Mouse (Mus musculus): Measurements from ENCODE around the gene Pan2. TPM values are rescaled to one million over a fixed set of nuclear protein-coding genes. Genes with fewer than 3 reads are reported as not detected.

Pan2 gene
- 10 to 100 TPM; 41.8 to 43.8 TPM for total RNA-seq (2023)

DNA sequence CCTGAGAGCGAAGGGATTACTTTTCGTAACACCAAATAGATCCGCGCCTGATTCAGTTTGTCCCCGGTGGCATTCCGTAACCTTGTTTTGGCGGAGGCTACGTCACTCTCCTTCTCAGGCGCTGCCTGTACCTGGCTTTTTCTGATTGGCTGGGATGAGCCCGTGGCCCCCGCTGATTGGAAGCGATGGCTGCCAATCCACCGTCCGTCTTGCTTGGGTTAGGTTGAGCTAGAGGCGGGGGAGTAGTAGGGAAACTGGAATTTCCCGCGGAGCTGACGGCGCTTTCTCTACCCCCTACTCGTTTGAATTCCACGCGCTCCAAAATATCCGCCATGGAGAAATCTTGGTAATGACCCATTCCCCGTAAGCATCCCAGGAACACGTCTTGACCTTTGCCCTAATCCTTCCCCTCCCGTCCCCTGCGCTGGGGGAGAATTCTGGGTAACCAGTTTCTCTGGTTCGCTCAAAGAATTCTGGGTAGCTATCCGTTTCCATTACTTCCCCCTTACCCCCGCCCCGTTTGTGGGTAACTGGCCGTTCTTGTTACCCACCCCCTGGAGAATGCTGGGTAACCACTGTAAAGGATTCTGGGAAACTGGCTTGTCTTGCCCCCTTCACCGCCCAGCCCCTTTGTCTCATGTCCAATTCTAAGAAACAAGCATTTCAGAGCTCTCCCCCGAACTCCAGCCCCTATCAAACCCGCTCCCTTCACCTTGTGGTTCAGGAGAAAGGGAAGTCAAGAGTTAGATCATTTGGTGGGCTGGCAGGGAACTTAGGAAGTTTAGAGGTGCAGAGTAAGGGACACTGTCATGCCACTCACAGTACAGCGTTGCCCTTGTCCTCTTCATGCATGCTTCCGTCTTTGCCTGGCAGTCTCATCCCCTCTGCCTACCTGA lies at the start of gene Pan2:
TSS of gene Pan2 (plus strand) at position 210 of the 896 bp plus-strand sequence.

GRCm38 (mm10) chr10:128253677-128254255 lies 49.4 kb upstream of the Pan2 start, which contains the start of gene Apon:
Gene Apon, plus strand, starts transcription at chr10:128254096.

DNA sequence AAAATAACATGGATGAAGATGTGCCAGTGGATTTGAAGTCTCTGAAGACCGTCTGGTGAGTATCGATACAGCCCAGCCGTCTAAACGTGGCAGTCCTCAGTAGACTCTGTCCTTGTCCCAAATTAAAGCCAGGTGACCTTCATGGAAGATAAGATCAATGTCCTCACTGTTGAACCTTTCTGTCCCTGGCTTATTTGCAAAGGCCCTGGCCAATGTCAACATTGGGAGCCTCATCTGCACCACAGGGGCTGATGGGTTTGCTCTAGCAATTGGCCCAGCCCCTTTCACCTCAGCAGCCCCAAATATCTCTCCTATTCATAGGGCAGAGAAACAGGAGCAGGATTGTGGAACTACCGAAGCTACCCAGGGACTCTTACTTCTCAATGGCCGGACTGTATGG lies 34.8 kb upstream of the Pan2 start, which contains the start of gene Apof:
TSS of gene Apof (plus strand) at position 301 of the 400 bp plus-strand sequence.

GRCm38 (mm10) chr10:128270287-128270841 lies 32.8 kb upstream of the Pan2 start, which contains the start of gene Stat2:
Gene Stat2, plus strand, starts transcription at chr10:128270559.

GRCm38 (mm10) chr10:128298702-128299171 lies 4.4 kb upstream of the Pan2 start, which contains the start of gene Il23a:
Gene Il23a, minus strand, starts transcription at chr10:128298752.

GRCm38 (mm10) chr10:128322141-128323108 lies 19.3 kb downstream of the Pan2 start, which contains the start of gene Cnpy2:
Gene Cnpy2, plus strand, starts transcription at chr10:128322459.

DNA sequence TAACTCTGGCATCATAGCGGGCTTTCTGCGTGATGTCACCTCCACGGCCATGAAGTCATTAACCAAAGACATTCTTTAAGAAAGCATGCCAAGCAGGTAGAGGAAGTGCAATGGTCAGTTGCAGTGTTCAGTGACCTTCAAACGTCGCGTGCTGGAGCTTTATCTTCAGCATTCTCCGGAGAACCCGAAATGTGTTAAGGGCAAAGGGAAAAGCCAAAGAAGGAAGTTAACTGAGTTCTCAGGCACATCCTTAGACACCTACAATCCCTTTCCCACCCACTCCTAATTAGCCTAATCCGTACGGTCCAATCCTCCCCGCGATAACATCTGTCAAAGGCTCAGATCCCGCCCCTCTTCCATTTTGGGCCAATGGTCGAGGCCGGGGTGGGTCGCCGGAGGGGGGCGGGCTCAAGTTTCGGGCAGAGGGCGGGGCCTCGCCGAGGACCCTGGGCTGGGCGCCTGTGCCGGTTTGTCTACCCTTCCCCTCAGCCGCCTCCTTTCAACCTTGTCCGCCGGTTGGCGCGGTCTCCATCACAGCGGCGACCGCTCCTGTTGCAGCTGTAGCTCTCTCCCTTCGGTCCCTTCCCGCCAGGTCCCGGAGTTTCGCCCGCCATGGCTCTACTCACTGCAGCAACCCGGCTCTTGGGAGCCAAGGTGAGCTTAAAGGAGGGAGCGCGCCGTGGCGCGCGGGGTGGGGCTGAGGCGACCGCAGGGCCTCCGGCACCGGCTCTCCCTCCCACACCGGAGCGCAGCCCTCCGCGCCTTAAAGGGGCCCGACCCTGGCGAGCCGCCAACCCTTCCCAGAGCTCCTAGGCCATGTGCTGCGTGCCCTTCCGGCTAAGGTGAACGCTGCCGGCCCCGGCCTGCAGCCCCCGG lies 34.4 kb downstream of the Pan2 start, which contains the start of gene Cs:
TSS of gene Cs (plus strand) at position 429 of the 876 bp plus-strand sequence.

DNA sequence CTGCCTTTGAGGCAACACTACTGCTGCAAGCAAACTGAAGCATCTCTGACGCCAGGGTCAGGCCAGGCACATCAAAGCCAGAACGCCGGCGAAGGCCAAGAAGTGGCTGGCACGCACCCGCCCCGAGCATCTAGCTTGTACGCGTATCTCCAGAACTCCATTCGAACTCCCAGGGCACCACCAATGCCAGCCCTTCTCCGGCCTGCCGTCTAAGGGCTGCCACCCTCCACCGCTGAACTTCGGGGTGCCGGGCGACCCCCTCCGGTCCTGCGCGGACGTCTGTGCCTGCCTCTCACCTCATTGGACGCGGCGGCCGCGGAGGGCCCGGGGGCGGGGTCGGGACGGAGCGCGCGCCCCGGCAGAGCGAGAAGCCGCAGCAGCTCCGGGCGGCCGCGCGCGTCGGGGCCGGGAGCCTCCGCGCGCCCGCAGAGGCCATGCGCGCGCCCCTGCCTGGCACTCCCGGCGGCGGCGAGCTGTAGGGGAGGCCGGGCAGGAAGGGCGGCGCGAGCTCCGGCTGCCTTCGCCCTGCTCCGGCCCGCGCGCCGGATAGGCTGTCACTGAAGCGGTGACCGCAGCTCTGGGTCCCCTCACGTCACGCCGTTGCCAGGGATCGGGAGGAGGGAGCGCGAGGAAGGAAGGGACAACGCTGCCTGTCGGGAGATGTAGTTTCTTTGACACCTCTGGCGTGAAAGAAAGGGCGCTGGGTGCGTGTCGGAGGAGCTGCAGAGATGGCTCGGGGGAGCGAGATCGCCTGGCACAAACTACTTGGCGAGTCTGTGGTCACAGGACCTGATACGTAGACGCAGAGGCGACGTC lies 65.5 kb downstream of the Pan2 start, which contains the start of gene Coq10a:
TSS of gene Coq10a (minus strand) at position 596 of the 816 bp plus-strand sequence.

Other genes with a start within 250 kb of the Pan2 start
- 100 to 1,000 TPM; 121 to 145 TPM for gene Ptges3, start 244.4 kb upstream of the Pan2 start, total RNA-seq (2023)
- gene Atp5b, start 220.1 kb upstream of the Pan2 start, total RNA-seq (2023), result 100 to 1,000 TPM; 664 to 698 TPM
- gene Baz2a, start 211.8 kb upstream of the Pan2 start, total RNA-seq (2023), result 100 to 1,000 TPM; 118 to 120 TPM
- 10 to 100 TPM; 46.4 to 46.7 TPM for gene Rbms2, start 123.0 kb upstream of the Pan2 start, total RNA-seq (2023)
- under 1 TPM; 0.26 to 0.98 TPM for gene Gls2, start 108.9 kb upstream of the Pan2 start, total RNA-seq (2023)
- 10 to 100 TPM; 15.4 to 20.8 TPM for gene Spryd4, start 91.5 kb upstream of the Pan2 start, total RNA-seq (2023)
- not detected for gene Mip, start 77.5 kb upstream of the Pan2 start, total RNA-seq (2023)
- 10 to 100 TPM; 35.2 to 44.7 TPM for gene Timeless, start 71.3 kb upstream of the Pan2 start, total RNA-seq (2023)
- not detected for gene Apon, start 49.2 kb upstream of the Pan2 start, total RNA-seq (2023)
- gene Apof, start 34.7 kb upstream of the Pan2 start, total RNA-seq (2023), result not detected
- 10 to 100 TPM; 64.1 to 66.5 TPM for gene Stat2, start 32.8 kb upstream of the Pan2 start, total RNA-seq (2023)
- not detected for gene Il23a, start 4.6 kb upstream of the Pan2 start, total RNA-seq (2023)
- 10 to 100 TPM; 24.5 to 37.2 TPM for gene Cnpy2, start 19.1 kb downstream of the Pan2 start, total RNA-seq (2023)
- 10 to 100 TPM; 90.5 to 96.7 TPM for gene Cs, start 34.4 kb downstream of the Pan2 start, total RNA-seq (2023)
- 10 to 100 TPM; 20.9 to 30.1 TPM for gene Coq10a, start 65.7 kb downstream of the Pan2 start, total RNA-seq (2023)
- gene Ankrd52, start 73.8 kb downstream of the Pan2 start, total RNA-seq (2023), result 10 to 100 TPM; 56.8 to 58.4 TPM
- gene Slc39a5, start 97.9 kb downstream of the Pan2 start, total RNA-seq (2023), result not detected
- 10 to 100 TPM; 45.8 to 50.9 TPM for gene Nabp2, start 108.2 kb downstream of the Pan2 start, total RNA-seq (2023)
- 10 to 100 TPM; 29.6 to 33.1 TPM for gene Rnf41, start 108.3 kb downstream of the Pan2 start, total RNA-seq (2023)
- gene Smarcc2, start 155.9 kb downstream of the Pan2 start, total RNA-seq (2023), result 100 to 1,000 TPM; 140 to 150 TPM
- gene Myl6, start 190.8 kb downstream of the Pan2 start, total RNA-seq (2023), result 100 to 1,000 TPM; 743 to 795 TPM
- under 1 TPM in 1 of 2 experiments, not detected in 1; 0.55 TPM for gene Myl6b, start 195.3 kb downstream of the Pan2 start, total RNA-seq (2023)
- gene Esyt1, start 222.5 kb downstream of the Pan2 start, total RNA-seq (2023), result 100 to 1,000 TPM; 294 to 296 TPM
- gene Zc3h10, start 244.4 kb downstream of the Pan2 start, total RNA-seq (2023), result 10 to 100 TPM; 30.2 to 32.5 TPM
- gene Rpl41, start 246.0 kb downstream of the Pan2 start, total RNA-seq (2023), result 1,000 to 10,000 TPM; 4,550 to 4,559 TPM